Mouse (Mus musculus) frontal cortex, adult (tissue): ENCODE data around the gene Sh3bp4.

Experiments
- ATAC-seq: cut with Nextera tagmentation; 2 replicates; pipeline ENCODE4 v1.9.2; 2017; ENCODE audit warnings: mild to moderate bottlenecking, moderate library complexity, mixed read lengths; ENCODE audit not compliant: low TSS enrichment

Sh3bp4 gene

GRCm38 (mm10) chr1:89071371-89072142 lies 1.3 kb downstream of the Sh3bp4 start:
- no peak for ATAC-seq

GRCm38 (mm10) chr1:89072143-89072990 lies 2.2 kb downstream of the Sh3bp4 start:
- ATAC-seq: no peak

GRCm38 (mm10) chr1:89073291-89073846 lies 3.2 kb downstream of the Sh3bp4 start:
- no peak for ATAC-seq

DNA sequence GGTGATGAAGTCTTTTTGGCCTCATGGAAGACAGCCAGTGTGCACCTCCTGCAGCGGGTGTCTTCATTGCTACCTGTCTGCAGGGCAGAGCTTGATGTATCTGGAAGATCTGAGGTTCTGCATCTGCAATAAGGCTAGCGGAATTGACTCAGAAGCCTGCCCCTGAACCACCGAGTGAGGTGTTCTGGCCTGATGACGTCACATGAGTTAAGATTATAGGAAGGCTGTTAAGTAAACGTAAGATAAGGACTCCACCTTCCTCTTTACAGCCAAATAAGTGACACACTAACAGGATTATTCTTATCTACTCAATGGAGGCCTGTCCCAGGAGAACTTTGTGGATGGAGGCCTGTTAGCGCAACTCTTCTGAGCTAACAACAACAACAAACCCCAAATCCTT lies 4.5 kb downstream of the Sh3bp4 start:
- ATAC-seq: no peak

DNA sequence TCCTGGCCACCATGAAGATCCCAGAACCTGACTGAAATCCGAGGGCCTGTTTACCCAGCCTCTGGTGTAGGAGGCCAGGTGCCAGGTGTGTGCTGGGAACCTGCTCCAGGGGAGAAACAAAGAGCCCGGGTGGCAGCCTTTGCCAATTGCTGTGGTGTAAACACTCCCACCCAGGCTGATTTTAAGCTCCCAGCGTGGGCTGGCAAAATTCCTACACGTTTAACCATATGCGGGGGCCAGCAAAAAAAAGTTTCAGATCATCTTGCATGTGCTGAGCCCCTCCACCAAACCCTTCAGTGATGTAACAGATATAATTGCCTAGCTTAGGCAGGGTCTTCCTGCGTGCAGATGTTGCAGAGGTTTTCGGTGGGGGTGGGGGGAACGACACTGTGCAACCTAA lies 4.9 kb downstream of the Sh3bp4 start:
- ATAC-seq: no peak

DNA sequence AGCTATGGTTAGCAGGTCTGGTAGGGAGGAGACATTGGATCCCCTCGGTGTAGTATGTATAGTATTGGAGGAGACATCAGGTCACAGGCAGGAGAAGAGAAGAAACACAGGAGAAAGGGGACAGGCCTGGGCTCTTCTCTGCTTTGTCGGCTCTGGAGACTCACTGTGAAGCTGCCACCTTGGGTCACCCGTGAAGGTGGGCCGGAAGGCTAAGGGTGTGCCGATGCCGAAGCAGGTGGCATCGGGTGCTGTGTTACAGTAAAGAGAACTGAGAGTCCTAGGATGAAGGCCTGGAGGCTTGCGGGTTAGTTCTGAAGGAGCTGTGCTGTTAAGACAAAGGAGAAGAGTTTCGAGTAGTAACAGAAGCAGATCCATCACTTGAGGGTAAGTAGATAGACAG lies 6.6 kb downstream of the Sh3bp4 start:
- no peak for ATAC-seq

GRCm38 (mm10) chr1:89078240-89078639 lies 8.0 kb downstream of the Sh3bp4 start:
- ATAC-seq: no peak

DNA sequence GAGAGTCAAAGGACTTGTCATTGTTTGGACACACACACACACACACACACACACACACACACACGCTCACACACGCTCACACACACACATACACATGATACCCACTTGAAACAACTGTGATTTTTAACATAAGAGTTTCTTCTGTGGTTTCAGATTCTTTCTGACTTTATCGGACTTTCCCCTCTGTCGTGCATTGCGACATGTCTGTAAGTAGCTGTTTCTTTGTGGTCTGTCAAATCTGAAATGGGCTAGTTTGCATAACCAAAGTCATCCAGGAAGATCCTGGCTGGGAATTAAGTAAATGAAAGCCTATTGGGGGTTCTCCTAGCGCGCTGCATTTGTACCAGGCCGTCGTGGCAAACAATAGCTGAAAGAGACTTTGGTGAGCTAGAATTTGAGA lies 8.5 kb downstream of the Sh3bp4 start:
- no peak for ATAC-seq

DNA sequence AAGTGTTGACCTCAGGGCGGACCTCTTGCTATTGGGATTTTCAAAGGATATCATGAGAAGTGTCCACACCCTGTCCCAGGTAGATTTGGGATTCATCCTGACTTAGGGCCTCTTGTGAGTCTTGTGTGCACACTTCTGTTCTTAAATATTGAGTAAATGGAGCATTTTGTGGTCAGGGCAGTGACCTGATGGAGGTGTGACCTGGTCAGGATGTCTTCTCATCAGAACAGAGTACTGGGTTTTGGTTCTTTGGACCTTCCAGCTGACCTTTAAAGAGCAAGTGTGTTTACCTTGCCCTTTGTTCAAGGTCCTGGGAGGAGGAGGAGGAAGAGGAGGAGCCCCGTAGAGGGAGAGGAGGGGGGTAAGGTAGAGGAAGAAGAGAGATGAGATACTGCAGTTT lies 9.0 kb downstream of the Sh3bp4 start:
- no peak for ATAC-seq

- no peak for ATAC-seq
Measured at GRCm38 (mm10) chr1:89080371-89080770, 10.2 kb downstream of the Sh3bp4 start.

DNA sequence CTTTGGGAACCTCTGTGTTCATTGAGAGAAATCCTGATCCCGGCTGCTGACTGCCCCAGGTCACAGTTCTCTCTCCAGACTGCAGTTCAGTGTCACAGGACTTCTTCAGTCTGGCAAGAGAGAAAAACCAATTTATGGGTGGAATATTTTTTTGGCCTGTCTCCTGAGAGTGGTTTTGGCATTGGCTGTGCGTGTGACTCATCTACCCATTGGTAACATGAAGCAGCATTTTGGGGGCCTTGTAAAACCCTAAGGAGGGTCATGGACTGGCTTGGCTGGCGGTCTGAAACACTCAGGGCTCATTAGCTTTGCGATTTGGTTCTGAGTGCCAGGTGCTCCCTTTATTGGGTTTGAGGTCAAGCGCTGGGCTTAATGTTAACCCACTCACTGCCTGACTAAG lies 10.6 kb downstream of the Sh3bp4 start:
- ATAC-seq: no peak

GRCm38 (mm10) chr1:89081371-89081770 lies 11.2 kb downstream of the Sh3bp4 start:
- no peak for ATAC-seq

DNA sequence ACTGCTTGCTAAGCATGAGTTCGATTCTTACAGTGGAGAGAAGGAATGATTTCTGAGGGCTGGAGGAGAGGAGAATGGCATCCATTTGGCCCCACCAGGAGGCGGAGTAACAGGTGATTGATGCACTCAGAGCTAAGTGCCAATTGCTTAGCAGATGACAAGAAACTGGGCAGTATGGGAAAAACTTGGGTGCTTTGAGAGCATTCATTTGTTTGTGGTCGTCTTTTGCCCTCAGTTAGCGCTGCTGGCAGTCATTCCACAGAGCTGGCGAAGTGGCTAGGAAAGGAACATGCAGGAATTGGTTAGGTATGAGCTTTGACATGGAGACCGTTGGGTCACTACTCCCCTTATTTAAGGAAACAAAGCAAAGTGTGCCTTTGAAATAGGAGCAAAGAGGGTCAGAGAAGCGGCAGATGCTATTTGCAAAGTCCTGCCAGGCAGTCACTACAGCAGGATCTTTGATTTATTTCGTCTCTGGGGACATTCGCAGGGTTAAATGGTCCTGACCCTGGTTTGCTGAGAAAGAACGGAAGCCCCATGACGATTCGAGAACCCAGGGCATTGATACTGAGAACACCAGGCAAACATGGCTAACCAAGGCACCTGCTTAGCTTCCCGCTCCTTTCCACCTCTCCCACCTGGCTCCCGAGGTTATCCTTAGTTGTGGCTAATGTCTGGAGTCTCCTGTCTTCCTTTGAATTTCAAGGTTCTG lies 12.1 kb downstream of the Sh3bp4 start:
- ATAC-seq: no peak

- ATAC-seq: no peak
Measured at GRCm38 (mm10) chr1:89086575-89087153, 16.4 kb downstream of the Sh3bp4 start.

GRCm38 (mm10) chr1:89088144-89088543 lies 17.9 kb downstream of the Sh3bp4 start:
- no peak for ATAC-seq

GRCm38 (mm10) chr1:89088748-89089288 lies 18.6 kb downstream of the Sh3bp4 start:
- no peak for ATAC-seq

DNA sequence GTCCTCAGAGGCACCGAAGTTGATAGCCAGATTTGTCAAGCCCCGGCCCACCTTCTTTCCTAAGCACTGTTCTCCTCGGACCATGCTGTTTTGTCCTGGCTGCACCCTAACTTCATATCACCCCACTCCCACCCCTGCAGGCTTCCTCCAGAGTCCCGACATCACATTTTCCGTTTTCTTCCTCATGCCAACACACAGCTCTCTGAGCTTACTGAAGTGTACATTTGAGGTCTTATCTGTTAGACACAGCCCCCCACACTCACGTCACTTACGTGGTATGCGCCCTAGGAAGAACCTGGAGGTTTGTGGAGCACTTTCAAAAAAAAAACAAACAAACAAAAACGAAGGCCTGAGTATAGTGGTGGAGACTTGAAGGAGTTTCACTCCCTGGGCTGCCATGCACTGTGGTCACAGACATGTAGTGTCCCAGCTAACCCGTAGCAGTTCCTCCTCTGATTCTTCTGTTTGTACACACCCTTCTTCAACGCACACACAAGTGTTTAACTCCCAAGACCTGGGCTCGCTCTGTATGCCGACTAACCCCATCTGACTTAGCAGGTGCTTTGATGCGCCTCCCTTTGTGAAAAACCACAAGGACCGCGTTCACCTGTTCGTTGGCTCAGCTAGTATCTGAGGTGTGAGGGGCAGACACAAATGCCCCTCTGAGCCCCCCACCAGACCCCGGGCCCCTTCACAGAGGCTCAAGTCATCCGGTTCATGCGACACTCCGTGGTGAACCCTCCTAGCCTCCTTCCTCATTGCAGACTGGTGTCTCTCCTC lies 19.8 kb downstream of the Sh3bp4 start:
- no peak for ATAC-seq

DNA sequence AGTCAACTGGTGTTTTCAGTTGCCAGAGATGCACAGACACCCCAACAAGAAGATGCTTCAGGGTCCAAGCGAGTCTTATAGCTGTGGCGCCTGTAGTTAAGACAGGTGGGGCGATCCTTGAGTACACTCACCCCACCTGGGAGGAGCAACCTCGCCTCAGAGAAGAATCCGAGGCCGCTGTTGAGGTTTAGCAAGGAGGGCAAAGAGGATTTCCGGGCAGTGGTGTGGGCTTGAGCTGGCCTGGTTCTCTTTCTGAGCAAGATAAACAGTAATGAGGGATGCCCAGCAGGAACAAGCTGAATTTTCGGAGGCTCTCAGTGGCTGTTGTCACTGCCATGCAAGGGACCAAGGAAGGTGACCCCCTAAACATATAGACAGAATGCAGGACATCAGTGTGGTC lies 20.5 kb downstream of the Sh3bp4 start:
- no peak for ATAC-seq

- ATAC-seq: no peak
Measured at GRCm38 (mm10) chr1:89092019-89092418, 21.8 kb downstream of the Sh3bp4 start.

GRCm38 (mm10) chr1:89092442-89092991 lies 22.3 kb downstream of the Sh3bp4 start:
- ATAC-seq: peak; percentile 92
